Mouse (Mus musculus) hindbrain, postnatal 0 days (tissue): ENCODE results near the gene Trim9. TPM values are rescaled to one million over a fixed set of nuclear protein-coding genes. Genes with fewer than 3 reads are reported as not detected.

ENCODE experiments used
- ATAC-seq: fragments of 200-750 bp; cut with Nextera tagmentation; 2 replicates; pipeline ENCODE4 v1.8.0; 2017; ENCODE audit warnings: mild to moderate bottlenecking, moderate TSS enrichment, moderate library complexity
- DNase-seq: peaks from one replicate; pipeline ENCODE4 v3.0.0-alpha.2; 2015; ENCODE audit warnings: low spot score
- H3K27ac ChIP-seq: fragments of 300-500 bp; sonication (generic); 2 replicates; pipeline ENCODE4 v1.5.1; 2014; ENCODE audit warnings: mild to moderate bottlenecking
- H3K27me3 ChIP-seq: fragments of 300-500 bp; sonication (generic); 2 replicates; pipeline ENCODE4 v1.6.1; 2014; ENCODE audit warnings: low read length, mixed read lengths; ENCODE audit not compliant: insufficient read depth
- H3K36me3 ChIP-seq: fragments of 300-500 bp; sonication (generic); 2 replicates; pipeline ENCODE4 v1.6.1; 2014; ENCODE audit warnings: low read length, mixed read lengths; ENCODE audit not compliant: insufficient read depth
- H3K4me1 ChIP-seq: fragments of 300-500 bp; sonication (generic); 2 replicates; pipeline ENCODE4 v1.6.1; 2014; ENCODE audit warnings: antibody characterized with exemption, low read length, mixed read lengths; ENCODE audit not compliant: insufficient read depth
- H3K4me2 ChIP-seq: fragments of 300-500 bp; sonication (generic); 2 replicates; pipeline ENCODE4 v1.6.1; 2014; ENCODE audit warnings: low read depth, mild to moderate bottlenecking, low read length, moderate library complexity, mixed read lengths
- H3K4me3 ChIP-seq: fragments of 300-500 bp; sonication (generic); 2 replicates; pipeline ENCODE4 v1.5.1; 2014; ENCODE audit warnings: low read length
- H3K9ac ChIP-seq: fragments of 300-500 bp; sonication (generic); replicated peaks from 2 replicates; pipeline ENCODE4 v1.6.1; 2014; ENCODE audit warnings: mild to moderate bottlenecking, low read length, moderate library complexity, mixed read lengths
- H3K9me3 ChIP-seq: fragments of 300-500 bp; sonication (generic); 2 replicates; pipeline ENCODE4 v1.6.1; 2016; ENCODE audit warnings: low read length, mixed read lengths
- CTCF ChIP-seq: IDR thresholded peaks from 2 replicates; pipeline ENCODE4 v1.5.1; 2016; ENCODE audit warnings: antibody characterized with exemption, control low read depth, low read depth
- WGBS: fragments of 180-500 bp; shearing (Covaris S2); extraction: QIAGEN DNeasy Blood & Tissue Kit; methylation state at CpG from one replicate; pipeline ENCODE4 v1.1.7; 2014; 5-methylcytosine and 5-hydroxymethylcytosine counted together
- polyA plus RNA-seq: library from polyadenylated mRNA; unstranded; fragments of >200 nt; fragmentation: Nextera tagmentation; extraction: Ambion mirVana; gene quantifications from 2 replicates; pipeline ENCODE4 v1.2.1, GENCODE M21; 2015
- total RNA-seq: library from RNA; depleted of rRNA; stranded (reverse); fragments of >200 nt; gene quantifications from 2 replicates; pipeline ENCODE4 v1.2.3, GENCODE M21; 2014

Gene Trim9
- total and polyA plus RNA-seq, 2 experiments from 2014 or later, result 105 to 214 TPM

- DNase-seq (peak; percentile 92), ATAC-seq (peak; percentile 98)
- TF ChIP-seq CTCF, result peak; percentile 42; the same call in 1 of the 2 replicates
- Histone ChIP-seq H3K4me1 (peaks cover 7% of the 10 kb centered on the region), H3K4me2 (peak overlapping the region; percentile 54), H3K27me3 (no peaks in the 10 kb centered on the region), H3K27ac (peak overlapping the region; percentile 91), H3K9ac (peak overlapping the region; percentile 46; the same call in 1 of the 2 replicates), H3K36me3 (no peaks in the 10 kb centered on the region), H3K9me3 (no peaks in the 10 kb centered on the region), H3K4me3 (peak overlapping the region; percentile 17)
- 10% methylated on average over 19 of the region's 19 CpGs for WGBS
Measured at GRCm38 (mm10) chr12:70367326-70368248, 20.2 kb upstream of the Trim9 start.

- Histone ChIP-seq H3K27ac (no peak overlapping the region), H3K36me3 (no peaks in the 10 kb centered on the region), H3K27me3 (no peaks in the 10 kb centered on the region), H3K4me2 (no peak overlapping the region), H3K4me1 (0 out of 2 replicates have a peak, but pooled peaks cover 5% of the 10 kb centered on the region), H3K9me3 (no peaks in the 10 kb centered on the region), H3K4me3 (no peak overlapping the region), H3K9ac (no peak overlapping the region)
- WGBS, result 23% methylated on average over 4 of the region's 4 CpGs
- no peak for TF ChIP-seq CTCF
- no peak for DNase-seq
- no peak for ATAC-seq
Measured at GRCm38 (mm10) chr12:70363016-70363415, 15.6 kb upstream of the Trim9 start.

- DNase-seq (no peak), ATAC-seq (peak; percentile 51; the same call in 1 of the 2 replicates)
- Histone ChIP-seq H3K27ac (no peak overlapping the region), H3K27me3 (no peaks in the 10 kb centered on the region), H3K4me1 (0 out of 2 replicates have a peak, but pooled peaks cover 5% of the 10 kb centered on the region), H3K36me3 (no peaks in the 10 kb centered on the region), H3K4me3 (no peak overlapping the region), H3K9ac (no peak overlapping the region), H3K9me3 (no peaks in the 10 kb centered on the region), H3K4me2 (no peak overlapping the region)
- peak; percentile 35 for TF ChIP-seq CTCF
- 87% methylated on average over 5 of the region's 5 CpGs for WGBS
Measured at GRCm38 (mm10) chr12:70360276-70360675, 12.9 kb upstream of the Trim9 start.

- 43% methylated on average over 13 of the region's 13 CpGs for WGBS
- H3K4me3 ChIP-seq, result peak overlapping the region; percentile 17; the same call in 1 of the 2 replicates
- H3K36me3 ChIP-seq, result no peaks in the 10 kb centered on the region
- ATAC-seq (0 out of 2 replicates have a peak, but pooled peaks have one; percentile 67), DNase-seq (no peak)
- no peak for TF ChIP-seq CTCF
- H3K27me3 ChIP-seq, result no peaks in the 10 kb centered on the region
- 0 out of 2 replicates have a peak, but pooled peaks cover 5% of the 10 kb centered on the region for H3K4me1 ChIP-seq
- H3K9me3 ChIP-seq, result no peaks in the 10 kb centered on the region
- H3K9ac ChIP-seq, result no peak overlapping the region
- peak overlapping the region; percentile 44 for H3K4me2 ChIP-seq
- H3K27ac ChIP-seq, result no peak overlapping the region
Measured at GRCm38 (mm10) chr12:70359443-70359842, 12.0 kb upstream of the Trim9 start.

- Histone ChIP-seq H3K27ac (no peak overlapping the region), H3K36me3 (no peaks in the 10 kb centered on the region), H3K4me3 (no peak overlapping the region), H3K27me3 (no peaks in the 10 kb centered on the region), H3K9me3 (no peaks in the 10 kb centered on the region), H3K4me1 (peaks cover 5% of the 10 kb centered on the region; the same call in 1 of the 2 replicates), H3K9ac (no peak overlapping the region), H3K4me2 (no peak overlapping the region)
- DNase-seq (no peak), ATAC-seq (no peak)
- TF ChIP-seq CTCF, result no peak
- 45% methylated on average over 8 of the region's 8 CpGs for WGBS
Measured at GRCm38 (mm10) chr12:70354926-70355325, 7.5 kb upstream of the Trim9 start.

GRCm38 (mm10) chr12:70350490-70350889 is 3.1 kb upstream of the Trim9 start:
- DNase-seq (no peak), ATAC-seq (no peak)
- Histone ChIP-seq H3K9me3 (no peaks in the 10 kb centered on the region), H3K27me3 (no peaks in the 10 kb centered on the region), H3K36me3 (no peaks in the 10 kb centered on the region), H3K4me2 (no peak overlapping the region), H3K4me1 (peaks cover 4% of the 10 kb centered on the region; the same call in 1 of the 2 replicates), H3K4me3 (no peak overlapping the region), H3K27ac (no peak overlapping the region), H3K9ac (no peak overlapping the region)
- no peak for TF ChIP-seq CTCF
- WGBS, result 60% methylated on average over 4 of the region's 4 CpGs
